Mouse (Mus musculus): ENCODE results near the gene Tppp2.

Gene Tppp2

DNA sequence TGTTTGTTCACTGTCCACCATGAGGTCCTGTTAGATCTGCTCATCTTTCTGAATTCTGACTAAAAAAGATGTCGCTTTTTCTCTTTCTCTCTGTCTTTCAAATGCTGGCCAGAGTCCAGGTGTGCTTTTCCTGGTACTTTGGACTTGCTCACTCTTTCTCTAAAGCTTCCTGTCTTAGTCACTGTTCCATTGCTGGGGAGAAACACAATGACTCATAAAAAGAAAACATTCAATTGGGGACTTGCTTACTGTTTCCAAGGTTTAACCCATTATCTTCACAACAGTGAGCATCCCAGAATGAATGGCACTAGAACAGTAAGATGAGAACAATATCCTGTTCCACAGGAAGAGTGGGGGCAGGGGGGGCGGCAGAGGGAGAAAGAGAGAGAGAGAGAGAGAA is 42.1 kb downstream of the Tppp2 start:
- DNase-seq = no peak

DNA sequence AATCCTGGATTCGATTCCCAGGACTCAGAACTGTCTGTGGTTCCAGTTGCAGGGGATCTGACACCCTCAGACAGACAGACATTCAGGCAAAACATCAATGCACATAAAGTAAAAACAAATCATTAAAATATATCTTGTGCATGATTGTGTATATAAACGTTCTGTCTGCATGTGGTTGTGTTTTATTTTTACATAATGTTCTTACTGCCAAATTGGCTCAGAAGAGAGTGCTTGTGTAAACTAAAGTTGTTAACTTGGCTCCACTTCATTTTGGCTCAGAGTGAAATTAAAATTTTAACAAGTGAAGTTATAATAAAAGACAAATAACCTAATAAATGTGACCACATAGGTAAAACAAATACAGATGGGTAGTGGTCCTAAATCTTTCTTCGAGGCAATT is 49.2 kb downstream of the Tppp2 start:
- no peak for DNase-seq

Measured in cerebellum, adult 8-10 months (tissue).